Mouse (Mus musculus) liver, embryonic 14.5 days (tissue): ENCODE measurements around the gene Dgkh. TPM values are rescaled to one million over a fixed set of nuclear protein-coding genes. Genes with fewer than 3 reads are reported as not detected.

Experiments used
- ATAC-seq: fragments of 200-750 bp; cut with Nextera tagmentation; 2 replicates; pipeline ENCODE4 v1.8.0; 2017; ENCODE audit warnings: moderate number of reproducible peaks, mild to moderate bottlenecking, moderate library complexity; ENCODE audit not compliant: insufficient read depth
- DNase-seq, 3 experiments: peaks; one replicate each; pipeline ENCODE4 v3.0.0-alpha.2; 2012 to 2013; ENCODE audit warnings: low read depth in 3 of 3, low spot score in 3 of 3
- H3K27ac ChIP-seq: fragments of 300-500 bp; sonication (generic); 2 replicates; pipeline ENCODE4 v1.5.1; 2014; ENCODE audit warnings: moderate library complexity, mild to moderate bottlenecking, control low read depth, inconsistent platforms
- H3K27me3 ChIP-seq: fragments of 300-500 bp; sonication (generic); 2 replicates; pipeline ENCODE4 v1.6.1; 2014; ENCODE audit warnings: mild to moderate bottlenecking, low read length, moderate library complexity; ENCODE audit not compliant: control insufficient read depth, insufficient read depth
- H3K36me3 ChIP-seq: fragments of 300-500 bp; sonication (generic); replicated peaks from 2 replicates; pipeline ENCODE4 v1.6.1; 2014; ENCODE audit warnings: low read depth; ENCODE audit not compliant: control insufficient read depth, insufficient read depth
- H3K4me1 ChIP-seq, 2 experiments: fragments of 200-500 bp in 1 of 2; fragments of 300-500 bp in 1 of 2; sonication (generic) in 1 of 2; replicated peaks; 2 replicates each; pipeline ENCODE4 v1.6.1; 2012 to 2014; ENCODE audit warnings: antibody characterized with exemption in 1 of 2, inconsistent platforms in 1 of 2, low read length in 1 of 2; ENCODE audit not compliant: control insufficient read depth in 2 of 2, insufficient read depth in 2 of 2
- H3K4me2 ChIP-seq: fragments of 300-500 bp; sonication (generic); 2 replicates; pipeline ENCODE4 v1.6.1; 2014; ENCODE audit warnings: low read depth, mild to moderate bottlenecking, control low read depth, moderate library complexity
- H3K4me3 ChIP-seq, 2 experiments: fragments of 200-500 bp in 1 of 2; fragments of 300-500 bp in 1 of 2; sonication (generic) in 1 of 2; 2 replicates each; pipeline ENCODE4 v1.5.1; 2012 to 2014; ENCODE audit warnings: low read depth in 2 of 2, low read length in 2 of 2, mild to moderate bottlenecking in 2 of 2, control low read depth in 1 of 2, inconsistent platforms in 1 of 2, moderate library complexity in 1 of 2; ENCODE audit not compliant: insufficient read depth in 1 of 2
- H3K9ac ChIP-seq: fragments of 300-500 bp; sonication (generic); replicated peaks from 2 replicates; pipeline ENCODE4 v1.6.1; 2014; ENCODE audit warnings: mild to moderate bottlenecking, control low read depth, moderate library complexity
- H3K9me3 ChIP-seq: fragments of 300-500 bp; sonication (generic); 2 replicates; pipeline ENCODE4 v1.6.1; 2016; ENCODE audit warnings: low read length, mixed read lengths; ENCODE audit not compliant: control insufficient read depth
- CTCF ChIP-seq: IDR thresholded peaks from 2 replicates; pipeline ENCODE4 v1.5.1; 2016; ENCODE audit warnings: antibody characterized with exemption, low read depth, control low read depth
- EP300 ChIP-seq: IDR thresholded peaks from 2 replicates; pipeline ENCODE4 v1.6.1; 2016; ENCODE audit warnings: antibody characterized with exemption, low read depth
- WGBS: fragments of 180-500 bp; shearing (Covaris S2); extraction: QIAGEN DNeasy Blood & Tissue Kit; methylation state at CpG from one replicate; pipeline ENCODE4 v1.1.7; 2014; ENCODE audit not compliant: insufficient replicate concordance; 5-methylcytosine and 5-hydroxymethylcytosine counted together
- polyA plus RNA-seq, 2 experiments: library from polyadenylated mRNA; depleted of rRNA in 1 of 2; stranded (reverse) in 1 of 2; unstranded in 1 of 2; fragments of >200 nt; fragmentation: Nextera tagmentation in 1 of 2; extraction: Ambion mirVana in 1 of 2; gene quantifications; 2 replicates each; pipeline versions ENCODE4 v1.2.1 to v1.2.3; 2012 to 2014

Gene Dgkh
- polyA plus RNA-seq, 2 experiments, result 0.15 to 0.36 TPM

GRCm38 (mm10) chr14:78770457-78770856 is 37.9 kb upstream of the Dgkh start:
- no peak overlapping the region for H3K4me2 ChIP-seq
- no peaks in the 10 kb centered on the region for H3K36me3 ChIP-seq
- TF ChIP-seq EP300, result no peak
- TF ChIP-seq CTCF, result no peak
- ATAC-seq, result no peak
- no peak overlapping the region for H3K27ac ChIP-seq
- WGBS, result 33% methylated on average over 3 of the region's 3 CpGs
- no peak overlapping the region for H3K9ac ChIP-seq
- H3K9me3 ChIP-seq, result no peaks in the 10 kb centered on the region
- no peaks in the 10 kb centered on the region for H3K27me3 ChIP-seq
- H3K4me1 ChIP-seq, result no peaks in the 10 kb centered on the region
- H3K4me3 ChIP-seq, result no peak overlapping the region
- no peak for DNase-seq

- H3K36me3 ChIP-seq, result no peaks in the 10 kb centered on the region
- no peaks in the 10 kb centered on the region for H3K27me3 ChIP-seq
- H3K4me3 ChIP-seq, result no peak overlapping the region
- no peak overlapping the region for H3K4me2 ChIP-seq
- no peak overlapping the region for H3K9ac ChIP-seq
- 61% methylated on average over 2 of the region's 2 CpGs for WGBS
- H3K9me3 ChIP-seq, result no peaks in the 10 kb centered on the region
- H3K27ac ChIP-seq, result no peak overlapping the region
- H3K4me1 ChIP-seq, result no peaks in the 10 kb centered on the region
- DNase-seq, result no peak
- TF ChIP-seq EP300 (no peak), CTCF (no peak)
- no peak for ATAC-seq
These were observed 28.5 kb upstream of the Dgkh start for GRCm38 (mm10) chr14:78761064-78761463.

GRCm38 (mm10) chr14:78759491-78759890 is 26.9 kb upstream of the Dgkh start:
- no peak for DNase-seq
- Histone ChIP-seq H3K27me3 (no peaks in the 10 kb centered on the region), H3K27ac (no peak overlapping the region), H3K9ac (no peak overlapping the region), H3K4me2 (no peak overlapping the region), H3K9me3 (no peaks in the 10 kb centered on the region), H3K4me1 (no peaks in the 10 kb centered on the region), H3K36me3 (no peaks in the 10 kb centered on the region), H3K4me3 (no peak overlapping the region)
- TF ChIP-seq CTCF, result no peak
- TF ChIP-seq EP300, result no peak
- ATAC-seq, result no peak
- WGBS, result 54% methylated on average over 3 of the region's 3 CpGs

- ATAC-seq, result no peak
- H3K9ac ChIP-seq, result no peak overlapping the region
- H3K4me1 ChIP-seq, result no peaks in the 10 kb centered on the region
- no peak overlapping the region for H3K4me2 ChIP-seq
- 67% methylated on average over 1 of the region's 1 CpGs for WGBS
- no peaks in the 10 kb centered on the region for H3K9me3 ChIP-seq
- no peak for TF ChIP-seq EP300
- TF ChIP-seq CTCF, result no peak
- H3K27ac ChIP-seq, result no peak overlapping the region
- H3K27me3 ChIP-seq, result no peaks in the 10 kb centered on the region
- H3K4me3 ChIP-seq, result no peak overlapping the region
- no peaks in the 10 kb centered on the region for H3K36me3 ChIP-seq
- DNase-seq, result no peak
These were observed 22.7 kb upstream of the Dgkh start for GRCm38 (mm10) chr14:78755316-78755715.

GRCm38 (mm10) chr14:78748692-78749091 is 16.1 kb upstream of the Dgkh start:
- no peaks in the 10 kb centered on the region for H3K4me1 ChIP-seq
- H3K27ac ChIP-seq, result no peak overlapping the region
- no peak overlapping the region for H3K9ac ChIP-seq
- no peak overlapping the region for H3K4me2 ChIP-seq
- 53% methylated on average over 2 of the region's 2 CpGs for WGBS
- DNase-seq, result no peak
- H3K9me3 ChIP-seq, result no peaks in the 10 kb centered on the region
- no peaks in the 10 kb centered on the region for H3K27me3 ChIP-seq
- ATAC-seq, result no peak
- H3K4me3 ChIP-seq, result no peak overlapping the region
- no peak for TF ChIP-seq EP300
- TF ChIP-seq CTCF, result no peak
- H3K36me3 ChIP-seq, result no peaks in the 10 kb centered on the region
